Mouse (Mus musculus) large intestine, adult 2 months (tissue): ENCODE data around the gene Pa2g4. TPM values are rescaled to one million over a fixed set of nuclear protein-coding genes. Genes with fewer than 3 reads are reported as not detected.
"Not testable (repeated sequence)": the region's sequence is repeated elsewhere in the genome, so short reads cannot be mapped to it uniquely, and the experiment has no call there.

Experiments used
- DNase-seq: peaks from one replicate; pipeline ENCODE4 v3.0.0-alpha.2; 2012; ENCODE audit warnings: low read depth, low spot score
- WGBS: fragments of 180-500 bp; shearing (Covaris S2); methylation state at CpG from one replicate; pipeline ENCODE4 v1.1.7; 2018; 5-methylcytosine and 5-hydroxymethylcytosine counted together
- polyA plus RNA-seq: library from polyadenylated mRNA; depleted of rRNA; stranded (reverse); fragments of >200 nt; gene quantifications from 2 replicates; pipeline ENCODE4 v1.2.3, GENCODE M21; 2012

Pa2g4 gene
- polyA plus RNA-seq, 1 experiment: 29.3 TPM

GRCm38 (mm10) chr10:128583644-128584043 lies 17.9 kb upstream of the Pa2g4 start:
- DNase-seq: peak; percentile 87

GRCm38 (mm10) chr10:128579731-128580130 lies 13.9 kb upstream of the Pa2g4 start:
- no peak for DNase-seq

More at GRCm38 (mm10) chr10:128583644-128584043, 17.9 kb upstream of the Pa2g4 start:
- WGBS: 17% methylated on average over 7 of the region's 7 CpGs

GRCm38 (mm10) chr10:128579298-128579697 lies 13.5 kb upstream of the Pa2g4 start:
- 27% methylated on average over 3 of the region's 3 CpGs for WGBS
- DNase-seq: peak; percentile 87

More at GRCm38 (mm10) chr10:128579731-128580130, 13.9 kb upstream of the Pa2g4 start:
- 42% methylated on average over 4 of the region's 4 CpGs for WGBS

- WGBS: 59% methylated on average over 11 of the region's 11 CpGs
Observed at GRCm38 (mm10) chr10:128578330-128578729, 12.5 kb upstream of the Pa2g4 start.

GRCm38 (mm10) chr10:128575063-128575462 lies 9.3 kb upstream of the Pa2g4 start:
- DNase-seq: no peak
- 92% methylated on average over 2 of the region's 2 CpGs for WGBS

More at GRCm38 (mm10) chr10:128578330-128578729, 12.5 kb upstream of the Pa2g4 start:
- no peak for DNase-seq

GRCm38 (mm10) chr10:128565206-128565787 lies 490 bp downstream of the Pa2g4 start:
- DNase-seq: no peak
- WGBS: under 1% methylated on average over 46 of the region's 46 CpGs

GRCm38 (mm10) chr10:128563544-128563943 lies 2.2 kb downstream of the Pa2g4 start:
- no peak for DNase-seq
- WGBS: 68% methylated on average over 6 of the region's 6 CpGs

GRCm38 (mm10) chr10:128556963-128557362 lies 8.8 kb downstream of the Pa2g4 start:
- no peak for DNase-seq
- WGBS: 85% methylated on average over 6 of the region's 6 CpGs

- DNase-seq: no peak
Observed at GRCm38 (mm10) chr10:128556286-128556685, 9.5 kb downstream of the Pa2g4 start.

- DNase-seq: not testable (repeated sequence)
- WGBS: 89% methylated on average over 1 of the region's 1 CpGs
Observed at GRCm38 (mm10) chr10:128555567-128555966, 10.2 kb downstream of the Pa2g4 start.

- WGBS: 90% methylated on average over 11 of the region's 11 CpGs
- not testable (repeated sequence) for DNase-seq
Observed at GRCm38 (mm10) chr10:128550144-128550823, 15.5 kb downstream of the Pa2g4 start.

GRCm38 (mm10) chr10:128549682-128550057 lies 16.1 kb downstream of the Pa2g4 start:
- DNase-seq: not testable (repeated sequence)
- 67% methylated on average over 6 of the region's 6 CpGs for WGBS

GRCm38 (mm10) chr10:128548947-128549681 lies 16.7 kb downstream of the Pa2g4 start, which contains the start of gene Rpl41:
Gene Rpl41, minus strand, starts transcription at chr10:128549305.
- peak; percentile 85 for DNase-seq
- under 1% methylated on average over 31 of the region's 31 CpGs for WGBS

- under 1% methylated on average over 30 of the region's 30 CpGs for WGBS
- not testable (repeated sequence) for DNase-seq
Observed at GRCm38 (mm10) chr10:128548051-128548791, 17.6 kb downstream of the Pa2g4 start.

GRCm38 (mm10) chr10:128547361-128548032 lies 18.3 kb downstream of the Pa2g4 start, which contains the start of gene Zc3h10:
Gene Zc3h10, minus strand, starts transcription at chr10:128547774.
- WGBS: under 1% methylated on average over 50 of the region's 50 CpGs
- peak; percentile 95 for DNase-seq

- DNase-seq: no peak
- 3% methylated on average over 7 of the region's 7 CpGs for WGBS
Observed at GRCm38 (mm10) chr10:128546787-128547186, 19.0 kb downstream of the Pa2g4 start.

GRCm38 (mm10) chr10:128546361-128546760 lies 19.4 kb downstream of the Pa2g4 start:
- no peak for DNase-seq
- WGBS: 2% methylated on average over 4 of the region's 4 CpGs

GRCm38 (mm10) chr10:128545570-128545898 lies 20.3 kb downstream of the Pa2g4 start:
- no peak for DNase-seq
- 69% methylated on average over 3 of the region's 3 CpGs for WGBS
